Mouse (Mus musculus): Measurements from ENCODE around the gene Cdh13.

Cdh13 gene

DNA sequence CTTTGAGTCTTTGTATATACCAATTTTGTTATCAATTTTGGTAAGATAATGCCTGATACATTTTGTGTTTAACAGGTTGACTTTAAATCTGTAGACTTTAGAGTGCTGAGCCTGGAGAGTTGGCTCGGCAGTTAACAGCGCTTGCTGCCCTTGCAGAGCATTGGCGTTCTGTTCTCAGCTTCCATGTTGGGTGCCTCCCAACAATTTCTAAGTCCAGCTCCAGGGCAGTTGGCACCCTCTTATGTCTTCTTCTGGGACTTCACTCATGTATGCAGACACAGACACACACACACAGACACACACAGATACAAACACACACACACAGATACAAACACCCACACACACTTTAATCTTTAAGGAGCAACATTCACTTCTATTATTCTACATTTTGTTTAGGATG lies 672.6 kb downstream of the Cdh13 start:
- DNase-seq (ENCODE audit: low spot score) = no peak

DNA sequence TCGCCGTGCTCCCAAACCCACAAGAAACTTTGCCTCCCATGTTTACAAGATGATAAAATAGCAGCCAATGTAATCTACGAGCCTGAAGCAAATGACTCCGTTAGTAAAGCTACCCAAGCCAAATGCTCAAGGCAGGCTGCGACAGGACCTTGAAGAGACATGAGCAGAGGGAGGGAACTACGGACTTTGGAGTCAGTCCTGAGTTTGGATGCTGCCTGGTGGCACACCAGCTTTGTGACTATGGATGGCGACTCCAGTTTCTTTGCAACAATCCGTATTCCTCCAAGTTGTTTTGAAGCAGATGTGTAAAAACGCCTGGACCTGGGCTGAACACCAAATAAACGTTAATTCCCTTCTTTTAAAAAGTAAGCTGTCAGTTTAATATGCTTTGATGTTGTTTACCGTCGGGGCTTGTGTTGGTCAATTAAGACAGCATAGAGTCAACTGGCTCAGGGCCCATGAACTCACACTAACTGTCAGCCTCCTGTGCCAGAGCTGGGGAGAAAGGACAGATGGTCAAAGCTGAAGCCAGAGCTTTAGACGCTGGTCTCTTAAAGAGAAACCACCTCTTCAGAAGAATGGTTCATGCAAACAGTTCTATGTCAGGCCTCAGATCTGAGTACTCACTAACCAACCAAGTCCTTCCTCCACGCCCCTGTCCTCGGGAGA lies 678.5 kb downstream of the Cdh13 start:
- no peak for DNase-seq (ENCODE audit: low spot score)

DNA sequence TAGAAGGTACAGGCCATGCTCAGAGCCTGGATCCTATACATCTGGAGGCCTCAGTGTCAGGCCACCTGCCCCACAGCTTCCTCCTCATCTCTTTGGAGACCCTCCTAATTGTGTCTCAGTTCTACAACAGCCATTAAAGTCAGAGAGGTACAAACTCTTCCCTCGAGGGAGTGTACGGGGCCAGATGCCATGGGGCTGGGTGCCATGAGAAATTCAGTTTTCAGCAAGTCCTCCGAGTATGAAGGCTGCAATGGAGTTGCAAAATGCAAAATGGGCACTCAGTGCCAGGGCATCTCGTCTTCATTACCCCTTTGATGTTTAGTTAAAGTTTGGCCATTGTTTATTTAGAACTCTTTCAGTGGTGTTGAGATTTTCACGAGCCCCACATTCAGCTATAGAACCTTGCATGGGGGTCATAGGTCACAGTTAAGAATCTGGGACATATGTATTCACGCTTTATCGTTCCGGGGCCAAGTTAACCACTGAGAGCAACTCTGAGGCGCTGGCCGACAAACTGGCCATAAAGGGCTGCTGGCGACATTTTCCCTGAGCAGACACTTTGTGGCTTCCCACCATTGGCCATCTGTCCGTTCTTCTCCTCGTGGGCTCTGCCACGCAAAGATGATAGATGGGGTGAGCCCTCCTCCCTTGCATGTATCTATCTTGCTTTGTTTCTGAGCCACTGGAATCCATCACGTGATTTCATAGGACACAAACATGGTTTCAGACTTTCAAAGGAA lies 681.7 kb downstream of the Cdh13 start:
- DNase-seq (ENCODE audit: low spot score) = no peak

DNA sequence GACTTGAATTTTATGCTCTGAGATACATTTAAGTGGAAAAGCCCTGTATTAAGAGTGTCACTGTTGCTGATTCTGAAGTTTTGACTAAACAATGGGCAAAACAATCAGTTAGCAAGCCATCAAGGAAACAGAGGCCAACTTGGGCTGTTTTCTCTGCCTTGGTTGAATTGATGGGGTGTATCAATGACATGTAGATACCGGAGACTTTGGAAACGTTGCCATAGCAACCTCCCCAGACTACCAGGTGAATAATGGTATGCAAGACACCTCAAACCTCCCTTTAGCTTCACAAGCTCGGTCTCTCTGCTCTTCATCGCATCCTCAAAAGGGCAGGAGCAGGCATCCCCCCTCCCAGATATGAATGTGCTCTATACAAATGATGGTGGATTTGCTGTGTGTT lies 685.4 kb downstream of the Cdh13 start:
- no peak for DNase-seq (ENCODE audit: low spot score)

DNA sequence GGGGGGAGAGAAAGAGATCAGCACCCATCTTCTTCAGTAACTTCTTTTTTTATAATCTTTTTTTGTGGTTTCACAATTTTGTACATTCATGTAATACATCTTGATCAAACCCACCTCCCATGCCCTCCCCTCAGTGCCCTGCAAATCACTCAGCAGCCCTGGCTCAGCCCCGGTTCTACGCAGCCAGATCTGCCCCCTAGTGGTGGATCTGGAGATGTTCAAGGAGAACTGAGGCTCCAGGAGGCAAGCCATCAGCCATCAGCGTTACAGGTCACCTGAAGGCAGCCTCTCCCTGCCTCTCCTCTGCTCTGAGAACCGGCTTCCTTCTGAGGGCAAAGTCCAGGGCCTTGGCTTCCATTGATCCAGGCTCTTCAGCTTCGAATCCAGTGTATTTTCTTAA lies 696.3 kb downstream of the Cdh13 start:
- DNase-seq (ENCODE audit: low spot score) = no peak

DNA sequence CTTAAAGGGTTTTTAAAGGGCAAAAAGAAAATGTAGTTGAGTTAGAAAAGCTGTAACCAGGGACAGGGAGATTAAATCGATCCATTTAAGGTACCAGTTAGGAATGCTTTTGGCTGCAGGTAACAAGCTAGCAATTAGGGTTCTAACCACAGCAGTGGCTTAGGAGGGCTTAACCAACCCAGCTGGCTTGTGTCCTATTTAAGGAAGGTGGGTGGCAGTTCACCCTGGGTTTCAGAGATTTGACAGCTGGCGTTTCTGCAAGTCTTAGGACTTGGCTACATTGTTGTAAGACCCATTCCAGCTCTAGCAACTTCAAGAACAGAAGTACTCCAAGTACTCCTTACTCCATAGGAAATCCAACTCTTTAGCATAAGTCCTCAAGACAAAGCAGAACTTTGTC lies 700.2 kb downstream of the Cdh13 start:
- DNase-seq (ENCODE audit: low spot score) = no peak

DNA sequence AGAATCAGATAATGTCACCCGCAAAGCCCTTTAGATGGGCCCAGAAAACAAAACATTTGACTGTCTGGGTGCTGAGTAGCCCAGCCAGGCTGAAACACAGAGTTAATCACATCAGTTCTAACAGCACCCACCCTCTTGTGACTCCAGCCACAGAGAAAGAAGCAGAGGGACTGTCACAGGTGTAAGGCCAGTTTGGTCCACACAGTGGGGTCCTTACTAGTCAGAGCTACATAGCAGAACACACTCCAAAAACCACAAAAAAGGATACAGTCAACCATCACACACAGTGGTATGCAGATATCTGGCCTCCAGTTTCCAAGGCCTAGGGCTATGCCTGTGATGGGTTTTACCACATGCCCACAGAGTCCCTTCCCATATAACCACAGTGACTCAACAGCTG lies 703.3 kb downstream of the Cdh13 start:
- no peak for DNase-seq (ENCODE audit: low spot score)

DNA sequence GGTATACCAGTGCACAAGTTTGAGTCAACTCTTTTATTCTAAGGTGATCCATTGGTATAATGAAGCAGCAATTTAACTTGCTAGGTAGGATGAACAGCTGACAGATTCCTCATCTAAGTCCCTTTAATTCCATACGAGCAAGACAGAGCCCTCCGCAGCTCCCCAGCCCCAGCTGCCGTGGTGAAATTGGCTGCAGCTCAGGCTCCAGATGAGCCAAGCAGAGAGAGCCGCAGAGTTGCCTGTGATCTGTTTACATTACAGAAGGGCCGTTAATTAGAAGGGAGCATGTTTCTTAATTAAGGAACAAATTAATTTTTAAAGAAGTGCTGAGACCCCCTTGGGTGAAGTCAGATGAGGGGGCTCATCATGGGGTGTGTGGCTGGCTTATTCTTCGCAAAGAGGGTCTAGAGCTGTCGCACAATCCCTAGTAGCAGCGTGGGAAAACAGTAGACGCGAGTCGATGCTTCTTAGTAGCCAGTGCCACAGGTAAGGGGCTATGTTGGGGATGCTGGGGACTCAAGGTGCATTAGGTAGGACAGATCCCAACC lies 712.2 kb downstream of the Cdh13 start:
- DNase-seq (ENCODE audit: low spot score) = no peak

DNA sequence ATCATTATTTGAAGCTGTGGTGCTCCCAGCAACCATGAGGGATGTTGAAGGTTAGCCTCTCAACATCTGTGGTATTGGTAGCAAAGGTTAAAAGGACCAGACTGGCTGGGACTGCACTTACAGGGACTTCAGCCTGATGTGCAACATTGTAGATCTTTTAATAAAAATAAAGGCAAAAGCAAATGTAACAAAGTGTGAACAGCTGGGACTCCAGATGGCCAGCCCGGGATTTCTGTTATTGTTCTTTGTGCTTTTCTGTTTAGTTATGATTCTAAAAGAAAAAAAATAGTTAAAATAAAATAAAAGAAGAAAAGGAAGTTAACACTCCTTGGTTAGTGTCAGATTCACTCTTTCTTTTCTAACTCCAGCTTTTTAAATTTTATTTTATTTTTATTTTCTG lies 717.1 kb downstream of the Cdh13 start:
- DNase-seq (ENCODE audit: low spot score) = no peak

DNA sequence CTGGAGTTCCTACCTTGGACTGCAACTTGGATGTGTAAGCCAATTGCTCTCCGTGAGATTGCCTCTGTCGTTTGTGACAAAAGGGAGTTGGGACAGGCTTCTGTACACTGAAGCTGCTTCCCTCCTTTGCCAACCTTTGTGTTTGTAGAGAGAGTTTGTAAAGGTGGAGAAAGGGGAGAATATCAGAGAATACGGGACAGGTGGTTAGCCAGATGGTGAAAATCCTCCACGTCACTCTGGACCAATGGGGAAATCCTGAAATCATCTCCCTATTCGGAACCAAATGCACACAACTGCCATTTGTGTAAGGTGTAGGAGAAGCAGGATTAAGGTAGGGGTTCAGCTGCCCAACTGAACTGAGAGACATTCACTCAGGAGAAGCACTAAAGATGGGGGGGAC lies 721.3 kb downstream of the Cdh13 start:
- no peak for DNase-seq (ENCODE audit: low spot score)

DNA sequence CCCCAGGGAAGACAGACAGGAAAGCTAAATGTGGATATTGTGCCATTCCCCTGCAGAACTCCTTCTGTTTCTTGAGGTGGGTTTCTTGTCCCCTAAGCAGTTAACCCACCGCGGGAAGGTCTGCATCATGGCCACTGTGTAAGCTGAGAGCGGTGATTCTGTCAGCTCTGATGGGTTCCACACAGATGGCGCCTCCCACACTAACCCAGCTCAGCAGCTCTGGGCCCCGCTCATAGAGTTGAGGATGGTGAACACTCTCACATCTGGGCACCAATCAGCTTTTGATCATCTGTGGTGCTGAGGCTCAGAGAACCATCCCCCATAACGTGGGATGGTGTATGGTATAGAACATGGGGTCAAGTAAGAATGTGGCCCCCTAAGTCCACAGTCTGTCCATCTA lies 735.1 kb downstream of the Cdh13 start:
- DNase-seq (ENCODE audit: low spot score) = no peak

DNA sequence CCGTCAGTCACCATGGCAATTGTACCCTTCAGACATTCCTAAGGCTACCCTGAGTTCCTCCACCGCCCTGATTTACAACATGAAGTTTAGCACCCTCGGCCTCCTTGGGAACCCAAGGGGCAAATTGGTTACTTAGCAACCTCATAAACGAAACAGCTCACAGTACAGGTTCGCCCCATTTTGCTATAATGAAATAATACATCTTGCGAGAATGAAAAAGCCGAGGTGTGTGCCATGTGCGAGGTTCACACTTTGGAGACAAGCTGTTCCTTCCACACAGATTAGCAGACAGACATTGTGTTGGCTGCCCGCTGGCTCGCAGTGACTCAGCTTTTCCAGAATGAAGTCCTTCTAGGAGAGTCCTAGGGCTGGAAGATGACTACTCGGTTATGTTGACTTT lies 737.2 kb downstream of the Cdh13 start:
- peak; percentile 47 for DNase-seq (ENCODE audit: low spot score)

DNA sequence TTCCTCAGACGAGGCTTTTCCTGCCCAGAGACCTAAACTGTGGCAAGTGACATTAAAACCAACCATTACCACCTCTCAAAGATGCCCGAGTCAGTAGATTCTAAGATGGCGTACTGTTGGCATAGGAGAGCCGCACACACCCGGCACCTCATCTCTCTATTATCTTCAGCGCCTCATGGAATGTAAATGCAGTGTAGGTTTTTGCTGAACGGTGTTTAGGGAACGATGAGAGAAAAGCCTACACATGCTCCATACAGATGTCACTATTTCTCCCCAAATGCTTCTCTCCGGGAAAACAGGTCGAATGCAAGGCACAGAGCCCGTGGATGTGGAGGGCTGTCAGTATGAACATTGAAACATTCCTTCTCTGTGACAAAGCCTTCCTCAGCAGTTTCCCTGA lies 737.9 kb downstream of the Cdh13 start:
- DNase-seq (ENCODE audit: low spot score) = no peak

DNA sequence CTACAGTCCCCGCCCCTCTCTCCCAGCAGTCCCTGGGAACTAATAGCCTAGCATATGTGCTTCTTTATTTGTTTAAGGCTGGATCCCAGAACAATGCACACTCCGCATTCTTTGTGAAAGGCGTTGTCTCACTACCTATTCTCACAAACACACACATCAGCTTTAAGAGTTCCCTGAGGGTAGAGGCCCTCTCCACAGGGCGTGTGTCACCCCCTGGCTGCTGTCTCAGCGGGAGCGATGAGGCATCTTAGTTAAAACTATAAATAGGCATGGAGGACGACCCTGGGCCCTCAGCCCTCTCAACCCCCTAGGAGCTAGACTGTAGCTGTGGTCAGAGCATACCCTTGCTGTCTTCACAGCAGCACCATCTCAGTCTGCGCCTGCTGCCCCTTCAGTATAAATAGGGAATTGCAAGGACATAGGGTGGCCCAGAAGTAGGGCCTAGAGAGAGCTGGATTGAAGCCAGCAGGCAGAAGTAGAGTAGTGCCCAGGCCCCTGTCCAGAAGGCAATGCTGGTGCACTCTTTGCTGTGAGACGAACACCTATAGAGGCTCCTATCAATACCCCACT lies 738.9 kb downstream of the Cdh13 start:
- no peak for DNase-seq (ENCODE audit: low spot score)

DNA sequence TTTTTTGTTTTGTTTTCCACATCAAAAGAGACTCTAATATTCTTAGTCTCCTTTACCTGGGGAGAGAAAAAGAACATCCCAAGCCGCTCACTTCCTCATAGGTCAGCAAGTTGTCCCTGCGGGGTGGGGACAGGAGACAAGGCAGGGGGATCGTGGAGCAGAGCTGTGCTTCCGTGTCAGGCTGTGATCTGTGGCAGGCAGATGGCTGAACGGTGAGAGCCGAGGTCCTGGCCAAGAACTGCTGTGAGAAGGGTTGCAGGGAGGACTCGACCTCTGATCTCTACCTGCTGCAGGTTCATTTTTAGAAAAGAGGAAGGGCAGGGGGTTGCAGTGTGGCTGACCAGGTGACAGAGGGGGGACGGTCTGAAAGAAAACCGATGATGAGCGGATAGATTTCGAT lies 749.9 kb downstream of the Cdh13 start:
- no peak for DNase-seq (ENCODE audit: low spot score)

DNA sequence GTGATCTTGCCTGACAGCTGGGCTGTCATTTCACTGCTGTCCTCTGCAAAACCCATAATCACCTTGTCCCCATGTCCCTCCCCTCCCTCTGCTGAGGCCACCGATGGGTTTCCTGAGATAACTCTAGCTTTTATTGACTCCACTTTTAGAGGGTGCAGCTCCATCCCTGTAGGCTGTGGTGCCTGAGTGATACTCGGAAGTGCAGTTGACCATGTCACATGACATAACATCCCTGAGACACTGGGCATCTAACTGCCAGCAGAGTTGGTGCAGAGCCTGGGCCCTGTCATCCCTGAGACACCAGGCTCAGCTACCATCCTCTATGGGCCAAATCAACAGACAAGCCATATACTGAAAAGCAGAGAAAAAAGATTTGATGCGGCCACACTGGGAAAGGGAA lies 750.5 kb downstream of the Cdh13 start:
- no peak for DNase-seq (ENCODE audit: low spot score)

DNA sequence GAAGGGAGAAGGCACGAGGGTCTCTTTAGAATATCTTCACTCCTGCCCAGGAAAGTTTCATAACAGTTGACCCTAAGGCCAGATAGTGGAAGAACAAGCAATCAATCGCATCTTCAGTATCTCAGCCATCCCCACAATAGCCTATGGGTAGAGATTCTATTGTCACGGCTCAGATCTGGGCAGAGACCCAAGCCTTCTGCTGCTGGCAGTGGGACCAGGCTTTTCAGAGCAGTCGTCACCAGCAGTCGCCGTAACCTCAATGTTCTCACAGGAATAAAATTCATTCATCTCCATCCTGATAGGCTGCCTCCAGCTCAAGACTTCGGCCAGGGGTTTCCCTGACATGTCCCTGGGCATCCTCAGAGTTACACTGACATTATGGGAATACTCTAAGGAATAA lies 751.6 kb downstream of the Cdh13 start:
- peak; percentile 25 for DNase-seq (ENCODE audit: low spot score)

DNA sequence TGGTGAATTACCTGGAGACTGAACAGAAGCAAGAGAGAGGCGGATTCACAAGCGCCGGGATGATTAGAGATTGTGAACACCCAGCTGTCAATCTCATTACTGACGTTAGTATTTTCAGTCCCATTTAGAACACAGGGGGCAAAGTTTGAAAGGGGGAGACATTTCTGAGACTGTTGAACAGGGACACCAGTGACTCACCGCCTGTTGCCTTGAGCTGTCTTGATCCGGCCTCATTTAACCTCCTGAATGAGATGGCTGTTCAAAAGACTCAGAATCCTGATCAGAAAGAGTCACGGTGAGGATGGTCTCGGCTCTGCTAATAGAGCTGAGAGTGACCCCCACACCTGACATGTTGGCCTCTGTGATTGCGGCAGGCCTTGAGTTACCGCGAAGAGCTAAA lies 754.0 kb downstream of the Cdh13 start:
- no peak for DNase-seq (ENCODE audit: low spot score)

DNA sequence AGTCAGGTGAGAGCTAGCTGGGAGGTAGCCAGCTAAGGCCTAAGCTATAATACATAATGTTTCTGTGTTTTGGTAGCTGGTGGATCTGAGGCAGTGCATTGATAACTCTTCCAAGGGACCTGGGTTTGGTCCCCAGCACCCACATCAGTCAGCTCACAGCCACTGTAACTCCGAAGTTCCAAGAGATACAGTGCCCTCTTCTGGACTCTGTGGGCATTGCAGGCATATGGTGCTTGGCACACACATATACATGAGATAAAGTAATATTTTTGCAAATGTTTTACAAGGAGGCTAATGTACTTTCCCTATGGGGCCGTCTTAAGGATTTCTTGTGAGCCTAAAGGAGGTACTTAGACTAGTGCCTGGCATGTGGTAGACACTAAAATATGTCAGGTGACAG lies 755.8 kb downstream of the Cdh13 start:
- no peak for DNase-seq (ENCODE audit: low spot score)

DNA sequence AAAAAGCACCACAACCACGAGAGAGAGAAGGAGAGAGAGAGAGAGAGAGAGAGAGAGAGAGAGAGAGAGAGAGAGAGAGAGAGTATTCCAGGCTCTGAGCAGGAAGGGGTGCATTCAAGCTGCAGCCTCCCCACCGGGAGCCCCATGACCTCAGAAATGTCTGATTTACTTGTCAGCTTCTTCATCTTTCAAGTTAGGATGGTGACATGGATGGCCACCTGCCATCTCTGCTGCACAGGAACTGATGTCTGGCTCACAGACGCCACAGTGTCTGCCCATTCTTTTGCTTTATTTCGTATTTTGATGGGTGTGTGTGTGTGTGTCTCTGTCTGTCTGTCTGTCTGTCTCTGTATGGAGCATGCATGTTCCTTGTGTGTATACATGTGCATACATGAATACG lies 774.3 kb downstream of the Cdh13 start:
- no peak for DNase-seq (ENCODE audit: low spot score)

DNA sequence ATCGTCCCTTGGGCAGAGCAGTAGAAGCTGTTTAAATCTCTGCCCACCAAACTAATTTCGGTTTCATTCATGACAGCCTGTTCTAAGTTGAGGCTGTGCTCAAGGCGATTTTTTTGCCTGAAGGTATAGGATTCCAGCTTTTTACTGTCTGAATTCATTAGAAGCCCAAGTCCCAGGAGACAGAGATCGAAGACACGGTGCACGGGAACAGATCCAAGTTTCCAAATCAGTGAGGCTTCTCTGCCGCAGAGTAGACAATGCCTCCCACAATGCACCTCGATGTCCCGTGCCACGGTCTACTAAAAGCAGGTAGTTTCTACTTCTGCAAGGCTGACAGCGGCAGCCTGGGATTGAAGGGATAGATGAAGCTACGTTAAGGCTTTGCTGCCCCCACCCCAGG lies 778.1 kb downstream of the Cdh13 start:
- no peak for DNase-seq (ENCODE audit: low spot score)

DNA sequence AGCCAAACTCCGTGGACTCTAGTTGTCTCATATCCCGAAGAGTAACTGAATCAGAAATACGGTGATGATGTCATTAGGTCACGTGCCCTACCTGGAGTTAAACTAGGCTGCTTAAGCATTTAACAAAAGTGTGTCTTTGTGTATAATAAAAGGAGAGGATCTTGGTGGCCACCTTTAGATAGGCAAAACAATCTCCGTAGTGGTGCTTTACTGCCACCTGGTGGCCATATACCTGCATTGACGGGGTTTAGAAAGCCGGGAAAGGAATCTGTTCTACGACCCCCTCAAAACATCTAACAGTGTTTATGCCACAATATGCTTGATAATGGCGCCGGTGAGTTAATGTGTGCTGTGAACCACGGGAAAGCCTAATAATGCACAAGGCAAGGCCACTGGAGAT lies 781.0 kb downstream of the Cdh13 start:
- DNase-seq (ENCODE audit: low spot score) = peak; percentile 18

DNA sequence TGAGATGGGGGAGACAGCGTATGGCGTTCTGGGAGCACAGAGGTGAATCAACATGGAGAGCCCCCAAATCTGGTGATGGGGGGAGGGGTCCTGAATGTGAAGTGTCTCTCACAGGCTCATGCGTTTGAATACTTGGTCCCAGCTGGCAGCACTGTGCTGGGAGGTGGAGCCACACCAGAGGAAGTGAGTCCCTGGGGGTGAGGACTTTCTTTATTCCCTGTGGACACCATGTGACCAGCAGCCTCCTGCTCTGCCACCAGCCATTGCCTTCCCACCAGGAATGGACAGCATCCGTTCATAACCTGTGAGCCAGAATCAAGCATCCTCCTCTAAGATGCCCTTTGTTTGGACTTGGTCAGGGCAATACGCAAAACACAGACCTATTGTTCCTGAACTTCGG lies 788.8 kb downstream of the Cdh13 start:
- no peak for DNase-seq (ENCODE audit: low spot score)

DNA sequence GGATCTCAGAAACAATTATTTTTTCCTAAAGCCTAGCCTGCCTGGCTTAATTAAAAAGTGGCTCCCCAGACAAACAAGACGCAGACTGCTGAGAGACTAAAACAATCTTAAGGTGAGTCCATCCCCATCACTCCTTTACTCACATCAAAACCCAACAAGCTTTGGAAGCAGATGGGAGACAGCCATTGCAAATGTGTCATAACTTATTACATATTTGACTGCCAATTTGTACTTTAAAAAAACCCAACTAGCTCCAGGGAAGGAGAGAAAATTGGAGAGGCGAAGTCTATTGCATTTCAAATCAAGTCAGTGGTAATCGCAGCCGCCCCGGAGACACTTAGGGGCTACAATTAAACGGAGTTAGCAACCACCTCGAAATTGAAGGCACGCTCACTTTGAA lies 801.5 kb downstream of the Cdh13 start:
- no peak for DNase-seq (ENCODE audit: low spot score)
